Mouse (Mus musculus) stomach, postnatal 0 days (tissue): ENCODE measurements at regions not wholly inside any gene's neighbourhood (a gene's known extent, or its start where the extent isn't known, plus 50 kb on each side); places are given as distances from the start of the nearest gene placed in this dataset.

Experiments
- ATAC-seq: fragments of 200-750 bp; cut with Nextera tagmentation; 2 replicates; pipeline ENCODE4 v1.8.0; 2017; ENCODE audit not compliant: low FRiP score, low TSS enrichment
- DNase-seq: peaks from one replicate; pipeline ENCODE4 v3.0.0-alpha.2; 2016; ENCODE audit warnings: low spot score
- H3K27ac ChIP-seq: fragments of 300-500 bp; sonication (generic); replicated peaks from 2 replicates; pipeline ENCODE4 v1.5.1; 2014; ENCODE audit warnings: mild to moderate bottlenecking, control low read depth
- H3K27me3 ChIP-seq: fragments of 300-500 bp; sonication (generic); 2 replicates; pipeline ENCODE4 v1.6.1; 2014; ENCODE audit warnings: low read length; ENCODE audit not compliant: control insufficient read depth, insufficient read depth
- H3K36me3 ChIP-seq: fragments of 300-500 bp; sonication (generic); 2 replicates; pipeline ENCODE4 v1.6.1; 2014; ENCODE audit warnings: low read length, mixed read lengths; ENCODE audit not compliant: control insufficient read depth, insufficient read depth
- H3K4me1 ChIP-seq: fragments of 300-500 bp; sonication (generic); replicated peaks from 2 replicates; pipeline ENCODE4 v1.6.1; 2014; ENCODE audit warnings: antibody characterized with exemption; ENCODE audit not compliant: control insufficient read depth, insufficient read depth
- H3K4me2 ChIP-seq: fragments of 300-500 bp; sonication (generic); replicated peaks from 2 replicates; pipeline ENCODE4 v1.6.1; 2014; ENCODE audit warnings: low read depth, mild to moderate bottlenecking, control low read depth, moderate library complexity
- H3K4me3 ChIP-seq: fragments of 300-500 bp; sonication (generic); 2 replicates; pipeline ENCODE4 v1.5.1; 2014; ENCODE audit warnings: low read depth, low read length, control low read depth
- H3K9ac ChIP-seq: fragments of 300-500 bp; sonication (generic); 2 replicates; pipeline ENCODE4 v1.6.1; 2014; ENCODE audit warnings: mild to moderate bottlenecking, low read length, control low read depth, mixed read lengths
- H3K9me3 ChIP-seq: fragments of 300-500 bp; sonication (generic); 2 replicates; pipeline ENCODE4 v1.6.1; 2016; ENCODE audit warnings: low read length; ENCODE audit not compliant: control insufficient read depth
- CTCF ChIP-seq: IDR thresholded peaks from 2 replicates; pipeline ENCODE4 v1.5.1; 2016; ENCODE audit warnings: antibody characterized with exemption, low read depth, mild to moderate bottlenecking, moderate library complexity
- EP300 ChIP-seq: optimal IDR thresholded peaks from 2 replicates; pipeline ENCODE3; 2016; ENCODE audit warnings: antibody characterized with exemption
- WGBS: fragments of 180-500 bp; shearing (Covaris S2); extraction: QIAGEN DNeasy Blood & Tissue Kit; methylation state at CpG from one replicate; pipeline ENCODE4 v1.1.7; 2014; 5-methylcytosine and 5-hydroxymethylcytosine counted together

DNA sequence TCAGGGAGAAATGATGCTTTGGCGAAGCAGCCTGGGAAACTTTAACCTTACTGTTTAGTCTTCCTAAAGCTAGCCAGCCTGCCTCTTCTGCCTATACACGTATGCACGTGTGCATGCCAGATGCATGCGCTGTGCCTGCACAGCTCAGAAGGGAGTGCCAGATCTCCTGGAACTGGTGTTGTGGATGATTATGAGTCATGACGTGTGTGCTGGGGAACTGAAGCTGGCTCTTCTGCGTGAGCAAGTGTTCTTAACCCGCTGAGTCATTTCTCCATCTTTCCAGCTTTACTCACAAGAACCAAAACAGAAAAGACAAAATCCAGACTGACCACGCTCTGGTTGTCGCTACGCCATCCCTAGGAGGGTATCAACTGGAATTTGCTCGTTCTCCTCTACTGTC, 55.1 kb upstream of the Otogl start:
- DNase-seq, result no peak

DNA sequence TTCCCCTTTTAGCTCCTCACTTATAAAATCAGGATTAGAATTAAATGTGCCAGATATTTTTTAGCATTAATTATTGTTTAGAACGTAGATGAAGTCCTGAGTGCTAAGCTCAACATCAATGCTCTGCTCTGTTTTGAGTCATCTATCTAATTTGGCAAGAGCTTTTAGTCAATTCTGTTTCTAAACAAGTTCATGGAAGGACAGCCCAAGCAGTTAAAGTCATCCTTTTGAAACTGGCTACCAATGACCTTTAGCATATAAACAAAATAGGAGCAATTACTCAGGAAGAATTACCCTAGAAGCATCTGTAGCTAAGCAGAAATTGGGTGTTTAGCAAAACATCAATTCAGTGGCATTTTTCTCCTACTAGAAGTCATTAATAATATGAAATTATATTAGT, 52.1 kb upstream of the Otogl start:
- H3K9ac ChIP-seq, result no peak overlapping the region
- H3K36me3 ChIP-seq, result no peaks in the 10 kb centered on the region
- no peak overlapping the region for H3K4me3 ChIP-seq
- WGBS, result 59% methylated on average over 1 of the region's 1 CpGs
- no peaks in the 10 kb centered on the region for H3K9me3 ChIP-seq
- ATAC-seq (no peak), DNase-seq (no peak)
- no peak overlapping the region for H3K4me2 ChIP-seq
- TF ChIP-seq CTCF (no peak), EP300 (no peak)
- H3K4me1 ChIP-seq, result no peaks in the 10 kb centered on the region
- H3K27ac ChIP-seq, result no peak overlapping the region
- H3K27me3 ChIP-seq, result no peaks in the 10 kb centered on the region

More for the DNA sequence above, 55.1 kb upstream of the Otogl start:
- TF ChIP-seq CTCF, result no peak
- no peak for TF ChIP-seq EP300
- Histone ChIP-seq H3K36me3 (no peaks in the 10 kb centered on the region), H3K9ac (no peak overlapping the region), H3K4me2 (no peak overlapping the region), H3K4me1 (no peaks in the 10 kb centered on the region), H3K9me3 (no peaks in the 10 kb centered on the region), H3K27ac (no peak overlapping the region), H3K4me3 (no peak overlapping the region), H3K27me3 (no peaks in the 10 kb centered on the region)
- 76% methylated on average over 11 of the region's 11 CpGs for WGBS
- ATAC-seq, result peak; percentile 66; the same call in 1 of the 2 replicates

DNA sequence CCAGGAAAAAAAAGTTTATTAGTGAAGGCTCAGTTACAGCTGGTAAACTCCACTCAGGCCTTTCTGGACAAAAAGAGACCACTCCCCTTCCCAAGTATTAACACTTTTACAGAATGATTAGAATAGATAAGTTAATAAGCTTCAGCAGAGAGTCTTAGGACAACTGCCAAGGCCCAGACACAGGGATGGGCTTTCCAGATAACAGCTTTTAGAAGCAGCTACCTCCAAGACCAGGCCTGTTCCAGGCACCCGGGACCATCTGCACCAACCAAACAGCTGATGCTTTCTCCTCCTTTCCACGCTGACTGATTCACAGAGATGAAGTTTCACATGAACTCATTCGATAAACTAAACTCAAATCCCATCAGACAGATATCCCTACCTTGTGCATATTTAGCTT, 50.2 kb upstream of the Otogl start:
- no peak for TF ChIP-seq CTCF
- no peak for TF ChIP-seq EP300
- 89% methylated on average over 3 of the region's 3 CpGs for WGBS

More for the DNA sequence above, 50.2 kb upstream of the Otogl start:
- Histone ChIP-seq H3K9ac (no peak overlapping the region), H3K4me2 (no peak overlapping the region), H3K27ac (no peak overlapping the region), H3K27me3 (no peaks in the 10 kb centered on the region), H3K4me3 (no peak overlapping the region), H3K4me1 (no peaks in the 10 kb centered on the region), H3K36me3 (no peaks in the 10 kb centered on the region), H3K9me3 (no peaks in the 10 kb centered on the region)
- DNase-seq (no peak), ATAC-seq (no peak)
